Mouse (Mus musculus): Measurements from ENCODE around the gene Oscar. TPM values are rescaled to one million over a fixed set of nuclear protein-coding genes. Genes with fewer than 3 reads are reported as not detected.

Gene Oscar
- 1 to 10 TPM in 1 of 2 experiments, under 1 TPM in 1; 0.65 to 1.3 TPM for total RNA-seq (2021)
- long read RNA-seq, experiment 1: 0 reads
- long read RNA-seq, experiment 2, partial matches to known transcripts: 0 of 1 reads
- long read RNA-seq, experiment 2, other reads (novel, unspliced or antisense): 1 of 1 reads

DNA sequence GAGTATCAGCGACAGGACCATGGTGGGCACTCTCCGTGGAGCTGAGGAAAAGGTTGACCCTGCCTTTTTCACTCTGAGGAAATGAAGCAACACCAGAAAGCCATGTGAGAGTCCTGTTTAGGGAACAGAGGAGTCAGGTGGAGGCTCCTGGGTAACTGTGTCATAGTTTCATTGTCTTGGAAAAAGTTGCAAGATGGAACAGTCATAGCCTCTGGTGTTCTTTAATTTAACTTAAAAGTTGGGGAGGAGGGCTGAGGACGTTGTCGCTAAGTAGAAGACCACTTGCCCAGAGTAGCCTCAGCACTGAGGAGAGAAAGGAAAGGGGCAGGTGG, at the start of gene Oscar:
Oscar (minus strand) TSS at position 101 of the 332 bp plus-strand sequence.
- no peak for DNase-seq (ENCODE audit: low spot score in 2 of 2)

DNA sequence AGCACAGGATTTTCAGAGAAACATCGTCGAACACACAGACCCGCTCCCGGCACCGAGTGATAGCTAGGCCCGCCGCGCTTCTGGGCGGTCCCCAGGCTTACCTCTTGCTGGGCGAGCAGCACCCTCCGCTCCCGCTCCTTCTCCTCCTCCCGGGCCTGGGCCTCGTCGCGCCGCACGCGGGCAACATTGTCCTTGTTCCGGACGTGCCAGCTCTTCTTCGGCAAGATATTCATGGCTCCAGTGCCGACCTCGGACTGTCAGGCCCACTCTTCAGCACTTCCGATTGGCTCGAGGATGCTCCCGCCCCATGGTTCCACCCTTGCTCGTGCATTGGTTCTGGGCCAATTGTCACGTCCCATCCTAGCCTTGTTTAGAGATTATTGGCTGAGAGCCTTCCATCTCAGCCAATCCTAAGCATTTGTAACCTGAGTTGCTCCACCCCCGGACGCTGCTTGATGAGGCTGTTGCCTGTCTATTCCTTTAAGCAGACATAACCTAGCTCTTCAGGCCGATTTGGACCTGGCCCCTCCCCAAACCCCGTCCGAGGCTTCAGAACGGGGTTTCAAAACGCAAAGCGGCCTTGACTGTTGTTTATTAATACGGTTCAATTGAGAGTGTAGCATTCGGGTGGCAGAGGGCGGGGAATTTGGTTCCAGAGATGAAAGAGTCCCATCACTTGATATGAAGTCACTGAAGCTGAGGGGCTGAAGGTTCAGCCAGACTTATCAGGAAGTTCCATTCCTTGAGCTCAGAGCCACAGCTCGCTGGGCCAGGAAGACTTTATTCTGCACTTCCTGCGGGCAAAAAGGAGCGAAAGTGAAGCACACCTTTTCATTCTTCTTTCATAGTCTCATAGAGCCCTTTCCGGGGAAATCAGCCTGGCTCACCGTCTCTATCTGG, 49.5 kb upstream of the Oscar start, which contains the start of gene Leng1:
Leng1 (minus strand) TSS at position 626 of the 900 bp plus-strand sequence.
- DNase-seq (ENCODE audit: low spot score in 2 of 2): peak; percentile 96 to 99

DNA sequence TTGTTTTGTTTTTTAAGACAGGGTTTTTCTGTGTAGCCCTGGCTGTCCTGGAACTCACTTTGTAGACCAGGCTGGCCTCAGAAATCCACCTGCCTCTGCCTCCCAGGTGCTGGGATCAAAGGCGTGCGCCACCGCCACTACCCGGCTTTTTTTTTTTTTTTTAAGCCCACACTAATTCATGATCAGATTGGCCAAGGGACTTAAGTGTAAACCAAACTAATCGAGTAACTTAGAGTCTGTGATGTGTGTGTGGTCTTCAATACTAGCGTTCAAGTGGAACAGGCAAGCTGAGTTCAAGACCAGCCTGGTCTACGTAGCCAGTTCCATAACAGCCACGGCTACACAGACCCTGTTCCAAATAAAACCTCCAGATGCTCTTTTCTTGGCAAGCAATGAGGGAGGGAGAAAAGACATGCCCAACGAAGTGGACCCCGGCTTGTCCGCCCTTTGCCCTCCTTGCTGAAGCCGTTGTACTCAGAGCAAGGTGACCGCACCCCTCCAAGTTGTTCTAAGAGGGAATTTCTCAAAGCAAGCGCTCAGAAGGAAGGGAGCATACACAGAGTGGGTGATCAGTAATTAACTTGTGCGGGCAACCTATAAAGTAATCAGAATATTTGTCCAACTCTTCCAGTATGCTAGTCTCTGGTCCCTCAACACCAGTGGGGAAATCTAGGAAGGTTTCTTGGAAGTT, 48.7 kb upstream of the Oscar start:
- no peak for DNase-seq (ENCODE audit: low spot score in 2 of 2)

DNA sequence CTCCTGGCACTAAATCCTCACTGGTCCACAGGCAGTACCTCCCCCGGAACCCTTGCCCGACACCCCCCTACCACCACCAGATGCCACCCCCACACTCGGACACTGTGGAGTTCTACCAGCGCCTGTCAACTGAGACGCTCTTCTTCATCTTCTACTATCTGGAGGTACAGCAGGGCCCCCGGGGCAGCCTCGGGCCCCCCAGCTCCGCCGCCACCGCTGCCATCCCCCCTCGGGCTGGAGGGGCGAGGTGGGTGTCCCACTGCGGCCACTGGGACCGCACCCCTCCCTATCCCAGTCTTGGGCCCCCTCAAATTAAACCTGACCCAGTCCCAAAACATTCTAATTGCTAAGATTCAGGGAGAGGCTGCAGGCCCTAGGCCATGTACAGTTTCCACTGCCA, 42.6 kb upstream of the Oscar start:
- no peak for DNase-seq (ENCODE audit: low spot score in 2 of 2)

DNA sequence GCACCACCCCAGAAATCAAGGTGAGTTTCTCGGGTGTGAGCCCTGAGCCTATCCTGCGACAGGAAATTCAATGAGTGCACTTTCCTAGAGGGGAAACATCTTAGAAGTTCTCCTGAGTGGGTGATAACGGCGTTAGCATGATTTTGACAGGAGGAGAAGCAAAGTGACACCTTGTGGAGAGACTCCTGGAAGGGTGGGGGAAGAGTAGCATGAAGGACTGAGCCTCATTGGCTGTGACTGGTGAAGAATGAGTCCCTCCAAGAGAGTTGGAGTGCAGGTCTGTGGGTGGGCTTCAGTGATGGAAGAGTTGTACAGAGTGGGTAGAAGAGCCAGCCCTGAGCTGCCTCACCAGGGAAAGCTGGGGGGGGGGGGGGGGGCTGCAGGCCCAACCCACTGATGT, 41.0 kb upstream of the Oscar start:
- DNase-seq (ENCODE audit: low spot score in 2 of 2): no peak

DNA sequence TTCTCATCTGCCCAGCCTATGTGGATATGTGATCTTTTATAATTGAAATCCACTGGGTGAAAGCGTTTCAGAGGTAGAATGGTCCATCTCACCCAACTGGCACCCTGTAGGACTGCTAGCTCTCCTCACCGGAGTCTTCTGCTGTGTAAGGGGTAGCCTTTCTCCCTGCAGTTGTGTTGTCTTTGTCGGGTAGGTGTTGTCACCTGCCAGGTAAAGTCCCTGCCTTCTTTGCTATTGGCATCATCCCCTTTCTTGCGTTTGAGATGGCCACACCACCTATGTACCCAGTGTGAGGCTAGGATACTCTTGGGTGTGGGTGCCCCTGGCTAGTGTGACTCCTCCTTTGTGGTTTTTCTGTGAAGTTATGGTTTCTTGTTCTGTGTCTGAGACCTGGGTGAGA, 30.7 kb upstream of the Oscar start:
- no peak for DNase-seq (ENCODE audit: low spot score in 2 of 2)

DNA sequence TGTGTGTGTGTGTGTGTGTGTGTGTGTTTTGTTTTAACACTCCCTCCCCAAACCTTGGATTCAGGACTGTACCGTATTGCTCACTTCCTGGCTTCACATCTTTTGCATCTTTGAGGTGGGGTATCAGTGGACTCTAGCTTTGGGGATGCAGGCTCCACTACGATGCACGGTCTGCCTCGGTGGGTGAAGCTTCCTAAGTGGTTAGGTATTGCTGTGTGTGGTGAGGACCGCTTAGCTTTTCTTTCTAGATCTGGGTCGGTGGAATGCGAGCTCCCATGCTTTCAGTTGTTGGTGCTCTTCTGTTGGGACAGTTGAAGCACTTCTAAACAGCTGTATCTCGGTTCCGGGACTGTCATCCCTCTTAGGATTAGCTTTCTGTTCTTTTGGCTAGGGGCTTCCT, 30.2 kb upstream of the Oscar start:
- no peak for DNase-seq (ENCODE audit: low spot score in 2 of 2)

DNA sequence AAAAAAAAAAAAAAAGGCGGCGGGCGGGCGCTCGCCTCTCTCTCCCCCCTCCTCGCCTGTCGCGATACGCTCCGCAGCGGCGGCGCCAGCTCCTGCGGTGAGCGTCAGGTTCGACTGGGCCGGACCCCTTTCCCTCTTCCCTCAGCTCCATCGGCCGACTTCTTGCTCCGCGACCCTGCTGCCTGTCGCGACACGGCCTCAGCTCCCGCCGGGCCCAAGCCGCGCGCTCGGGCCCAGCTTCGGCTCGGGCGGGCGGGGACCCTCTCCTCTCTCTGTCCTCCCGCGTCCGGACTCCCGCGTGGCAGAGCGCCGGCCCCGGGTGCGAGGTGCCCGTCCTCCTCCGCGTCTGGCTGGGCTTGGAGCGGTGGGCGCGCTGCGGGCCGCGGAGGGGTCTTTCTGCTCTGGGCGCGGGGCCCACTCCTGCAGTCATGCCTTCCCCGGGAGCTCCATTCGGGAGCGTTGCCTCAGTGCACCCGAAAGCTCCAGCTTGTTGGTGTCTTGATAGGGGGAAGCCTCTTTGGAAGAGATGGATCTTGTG, 29.6 kb upstream of the Oscar start:
- no peak for DNase-seq (ENCODE audit: low spot score in 2 of 2)

DNA sequence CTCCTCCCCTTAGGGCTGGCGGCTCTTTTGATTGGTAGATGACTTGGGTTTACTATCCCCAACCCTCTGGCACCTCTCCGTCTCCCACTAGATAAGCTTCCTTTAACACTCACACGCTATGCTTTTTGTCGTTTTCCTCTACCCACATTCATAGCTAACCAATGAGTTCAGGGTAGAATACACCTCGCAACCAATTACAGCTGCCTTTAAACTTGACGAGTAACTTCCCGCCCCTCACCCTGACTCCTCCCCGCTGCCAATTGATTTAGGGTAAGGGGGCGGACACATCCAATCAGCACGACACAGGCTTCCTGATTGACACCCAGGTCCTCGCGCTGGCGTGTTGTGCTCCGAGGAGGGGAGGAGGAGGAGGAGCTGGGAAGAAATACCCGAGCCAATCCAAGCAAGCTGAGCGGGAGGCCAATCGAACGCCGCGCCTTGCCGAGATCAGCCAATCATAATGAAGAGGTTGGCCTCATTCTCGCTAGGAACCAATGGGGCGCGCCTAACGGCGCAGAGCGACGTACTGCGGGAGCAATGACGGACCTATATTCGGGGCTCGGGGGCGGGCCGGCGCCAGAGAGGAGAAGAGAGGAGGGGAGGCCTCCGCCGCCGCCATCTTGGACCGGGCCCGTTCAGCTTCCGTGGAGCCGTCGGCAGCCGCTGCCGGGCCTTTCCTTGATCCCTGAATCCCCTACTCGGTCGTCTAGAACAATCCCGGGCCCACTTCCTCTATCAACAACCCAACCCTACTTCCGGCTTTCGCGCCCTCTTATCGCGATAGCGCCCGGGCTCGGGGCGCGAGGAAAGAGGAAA, 28.9 kb upstream of the Oscar start, which contains the start of gene Cnot3:
Cnot3 (plus strand) TSS at position 597 of the 816 bp plus-strand sequence.
- DNase-seq (ENCODE audit: low spot score in 2 of 2): peak; percentile 98 to 100

DNA sequence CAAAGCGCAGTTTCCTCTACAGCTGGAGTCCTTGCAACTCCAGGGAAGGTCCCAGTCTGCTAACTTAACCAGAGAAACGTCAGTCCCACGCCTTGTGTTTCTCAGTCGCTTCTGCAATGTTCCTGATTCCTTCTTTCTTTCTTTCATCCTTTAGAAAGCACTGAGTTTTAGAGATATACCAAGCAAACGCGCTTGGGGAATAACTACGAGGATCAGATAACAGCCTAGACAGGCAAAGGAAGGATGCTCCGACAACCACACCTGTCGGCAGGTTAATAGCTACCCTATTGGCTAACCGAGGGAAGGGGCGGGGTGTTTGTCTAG, 28.4 kb upstream of the Oscar start:
- DNase-seq (ENCODE audit: low spot score in 2 of 2): no peak

DNA sequence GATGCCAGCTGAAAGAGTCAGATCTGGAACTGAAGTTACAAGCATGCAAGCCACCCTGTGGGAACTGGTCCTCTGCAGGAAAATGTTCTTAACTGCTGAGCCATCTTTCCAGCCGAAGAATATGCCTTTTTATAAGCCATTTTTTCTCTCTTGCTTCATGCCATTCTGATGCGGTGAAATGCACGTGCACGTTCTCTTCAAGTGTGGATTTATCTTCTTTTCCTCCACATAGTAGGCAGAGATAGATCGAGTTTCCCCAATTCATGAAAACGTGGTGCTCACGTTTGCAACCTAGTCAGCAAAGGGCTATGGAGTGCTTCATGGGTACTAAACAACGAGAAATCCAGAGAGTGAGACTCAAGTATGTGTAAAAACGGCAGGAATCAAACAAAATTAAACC, 27.9 kb upstream of the Oscar start:
- DNase-seq (ENCODE audit: low spot score in 2 of 2): no peak

DNA sequence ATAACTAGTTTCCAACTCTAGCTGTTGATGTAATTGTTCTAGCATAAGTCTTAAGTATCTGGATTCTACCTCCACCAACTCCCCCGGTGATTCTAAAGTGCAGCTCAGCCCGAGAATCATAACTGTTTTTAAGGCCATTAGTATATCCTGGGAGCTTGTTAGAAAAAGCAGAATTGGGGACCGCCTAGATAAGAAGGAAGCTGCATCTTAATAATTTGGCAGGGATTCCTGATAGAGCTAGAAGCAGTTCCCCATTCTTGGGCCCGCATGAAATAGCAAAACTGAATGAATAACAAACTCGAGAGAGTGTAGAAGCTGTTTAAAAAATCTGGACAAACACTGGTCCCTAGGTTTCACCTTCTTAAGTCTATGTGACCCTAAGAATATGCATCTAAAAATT, 27.5 kb upstream of the Oscar start:
- DNase-seq (ENCODE audit: low spot score in 2 of 2): no peak

DNA sequence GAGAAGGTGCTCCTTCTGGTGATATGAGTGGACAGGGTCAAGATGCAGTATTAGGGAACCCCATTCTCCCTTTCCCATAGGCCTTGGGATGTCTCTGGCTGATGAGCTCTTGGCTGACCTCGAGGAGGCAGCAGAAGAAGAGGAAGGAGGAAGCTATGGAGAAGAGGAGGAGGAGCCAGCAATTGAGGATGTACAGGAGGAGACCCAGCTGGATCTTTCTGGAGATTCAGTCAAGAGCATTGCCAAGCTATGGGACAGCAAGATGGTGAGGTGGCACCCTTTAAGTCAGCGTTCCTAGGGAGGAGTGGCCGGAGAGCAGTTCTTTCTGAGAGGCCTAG, 14.5 kb upstream of the Oscar start:
- no peak for DNase-seq (ENCODE audit: low spot score in 2 of 2)

DNA sequence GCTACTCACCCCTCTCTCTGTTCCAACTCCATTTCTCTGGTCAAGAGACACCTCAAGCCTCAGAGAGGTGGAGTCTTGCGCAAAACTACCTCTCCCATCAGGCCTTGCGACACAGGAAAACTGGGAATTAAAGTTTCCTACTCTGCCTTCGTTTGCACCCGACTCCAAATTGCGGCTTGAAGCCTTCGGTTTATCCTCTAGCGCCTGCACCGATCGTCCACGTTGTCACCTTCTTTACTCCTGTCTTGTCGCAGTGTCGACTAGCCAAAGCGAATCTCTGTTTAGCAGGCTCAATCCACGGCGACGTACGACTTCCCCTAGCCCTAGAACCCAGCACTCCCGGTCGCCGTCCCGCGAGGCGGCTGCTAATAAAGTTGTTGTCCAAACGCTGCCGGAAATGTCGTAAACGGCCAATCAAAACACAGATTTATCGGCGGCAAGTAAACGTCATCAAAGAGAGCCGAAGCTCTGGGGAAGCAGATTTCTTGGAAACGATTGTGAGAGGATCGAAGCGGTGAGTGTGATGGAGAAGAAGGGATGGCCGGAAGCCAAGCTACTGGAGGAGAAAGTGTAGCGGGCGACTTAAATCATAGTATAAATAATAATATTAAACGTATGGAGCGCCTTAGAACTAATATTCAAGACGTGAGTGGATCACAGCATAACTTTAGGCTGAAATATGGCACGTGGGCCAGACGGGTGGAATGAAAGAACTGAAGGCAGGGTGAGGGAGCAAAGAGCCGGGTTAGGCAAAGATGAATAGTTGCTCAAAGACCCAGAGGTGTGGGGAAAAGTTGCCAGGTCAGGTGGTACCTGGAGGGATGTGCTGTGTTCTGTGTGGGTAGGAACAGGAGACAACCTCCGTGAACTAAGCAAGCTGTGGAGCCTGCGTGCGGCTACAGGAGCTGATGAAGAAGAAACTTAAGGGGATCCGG, 13.9 kb upstream of the Oscar start, which contains the start of the genes Tfpt and Prpf31:
Tfpt (minus strand) TSS at position 387 of the 935 bp plus-strand sequence.
Prpf31 (plus strand) TSS at position 443 of the 935 bp plus-strand sequence.
- DNase-seq (ENCODE audit: low spot score in 2 of 2): peak; percentile 96 to 97

DNA sequence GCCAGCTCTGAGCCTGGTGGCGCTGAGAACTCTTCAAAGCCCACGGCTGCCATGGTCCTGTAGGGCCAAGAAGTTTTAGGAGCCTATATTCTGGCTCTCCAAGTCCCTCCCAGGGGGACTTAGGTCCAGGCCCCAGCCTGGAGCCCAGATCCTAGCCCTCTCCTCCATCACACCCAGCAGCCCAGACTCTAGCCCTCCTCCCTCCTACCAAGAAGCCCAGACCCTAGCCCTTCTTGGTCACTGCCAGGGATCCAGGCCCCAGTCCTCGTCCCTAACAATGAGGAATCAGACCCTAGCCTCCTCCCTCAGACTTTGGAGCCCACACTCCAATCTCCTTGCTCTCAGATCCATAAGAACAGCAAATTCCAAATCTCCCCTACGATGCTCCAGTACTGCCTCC, 13.1 kb upstream of the Oscar start:
- DNase-seq (ENCODE audit: low spot score in 2 of 2): no peak

DNA sequence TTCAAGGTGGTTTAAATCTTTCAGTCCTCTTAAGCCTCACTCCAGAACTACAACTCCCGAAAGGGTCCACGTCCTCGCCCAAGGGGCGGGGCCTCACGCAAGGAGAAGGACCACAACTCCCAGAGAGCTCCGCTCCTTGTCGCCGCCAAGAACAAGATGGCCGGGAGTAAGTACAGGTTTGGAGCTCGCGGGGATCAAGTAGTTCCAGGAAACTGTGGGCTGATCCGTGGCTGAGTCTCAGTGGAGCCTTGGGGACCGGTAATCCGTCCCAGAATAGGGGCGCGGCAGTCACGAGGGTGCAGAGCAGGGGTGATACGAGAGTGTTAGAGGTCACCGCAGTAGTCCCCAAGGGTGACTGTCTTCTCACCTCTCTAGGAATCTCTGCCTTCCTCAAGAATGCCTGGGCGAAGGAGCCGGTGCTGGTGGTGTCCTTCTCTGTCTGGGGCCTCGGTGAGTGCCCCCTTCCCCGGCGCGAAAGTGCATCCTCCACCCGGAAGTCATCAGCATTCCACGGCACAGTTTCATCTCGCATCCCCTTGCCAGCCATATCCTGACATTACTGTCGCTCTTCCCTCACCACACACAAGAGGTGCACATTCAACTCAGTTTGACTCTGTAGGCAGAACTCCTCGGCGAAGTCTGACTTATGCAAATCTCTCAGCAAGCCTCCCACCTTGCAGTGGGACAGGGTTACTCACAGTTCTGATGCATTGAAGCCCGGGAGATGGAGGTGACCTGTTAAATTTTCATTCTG, 1.5 kb upstream of the Oscar start, which contains the start of gene Ndufa3:
Ndufa3 (plus strand) TSS at position 132 of the 754 bp plus-strand sequence.
- peak; percentile 80 to 91 for DNase-seq (ENCODE audit: low spot score in 2 of 2)

DNA sequence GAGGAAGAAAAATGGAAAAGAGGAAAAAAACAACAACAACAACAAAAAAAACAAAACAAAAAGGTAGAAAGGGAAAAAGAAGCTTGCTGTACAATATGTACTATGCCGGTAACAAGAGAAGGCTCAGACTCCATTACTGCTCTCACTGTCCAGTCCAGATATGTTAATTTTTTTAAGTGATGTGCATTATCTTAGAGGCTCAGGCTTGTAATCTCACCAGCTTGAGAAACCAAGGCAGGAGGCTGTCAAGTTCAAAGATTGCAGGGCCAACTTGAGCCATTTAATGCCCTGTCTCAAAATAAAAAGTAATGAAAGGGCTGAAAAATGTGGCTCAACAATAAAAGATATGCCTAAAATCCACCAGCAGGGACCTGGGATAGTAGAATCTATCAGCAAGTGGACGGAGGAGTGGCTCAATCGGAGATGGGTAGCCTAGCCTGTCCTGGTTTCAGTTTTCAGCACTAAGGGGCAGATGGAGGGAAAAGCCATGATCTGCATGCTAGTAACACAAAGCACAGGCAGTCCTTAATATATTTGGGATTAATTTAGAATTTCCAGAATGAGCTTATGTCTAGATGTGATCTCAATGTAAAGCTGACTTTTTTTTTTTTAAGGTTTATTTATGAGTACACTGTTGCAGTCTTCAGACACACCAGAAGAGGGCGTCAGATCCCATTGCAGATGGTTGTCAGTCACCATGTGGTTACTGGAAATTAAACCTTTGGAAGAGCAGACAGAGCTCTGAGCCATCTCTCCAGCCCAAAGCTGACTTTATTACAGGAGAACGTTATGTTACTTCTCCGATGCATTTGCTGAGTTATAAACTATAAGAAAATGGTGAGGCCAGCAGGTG, 658 bp upstream of the Oscar start:
- DNase-seq (ENCODE audit: low spot score in 2 of 2): no peak

DNA sequence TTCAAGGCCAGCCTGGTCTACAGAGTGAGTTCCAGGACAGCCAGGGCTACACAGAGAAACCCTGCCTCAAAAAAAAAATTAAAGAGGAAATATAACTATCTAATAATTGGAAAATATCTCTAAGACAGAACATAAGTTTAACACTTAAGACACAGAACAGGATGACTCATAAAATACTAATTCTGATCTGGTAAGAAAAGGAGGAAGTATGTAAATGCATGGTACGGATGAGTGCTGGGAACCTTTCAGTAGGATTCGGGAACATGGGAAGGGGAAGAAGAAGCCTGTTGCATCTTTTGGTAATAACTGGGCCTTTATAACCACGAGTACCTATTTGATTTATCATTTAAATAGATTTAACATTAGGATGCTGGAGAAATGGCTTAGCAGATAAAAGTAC, 1.9 kb downstream of the Oscar start:
- no peak for DNase-seq (ENCODE audit: low spot score in 2 of 2)

All from layer of hippocampus, postnatal 14 days (tissue).